Mouse (Mus musculus) testis, adult 2 months (tissue): ENCODE results near the gene Cln3.

Experiments
- CTCF ChIP-seq: fragments of 200-500 bp; IDR thresholded peaks from 2 replicates; pipeline ENCODE4 v1.5.1; 2012; ENCODE audit warnings: low read depth, mild to moderate bottlenecking, inconsistent platforms, low read length, moderate library complexity; ENCODE audit not compliant: control insufficient read depth, insufficient read depth, insufficient replicate concordance
- POLR2A ChIP-seq: fragments of 200-500 bp; IDR thresholded peaks from 2 replicates; pipeline ENCODE4 v1.6.1; 2012; ENCODE audit warnings: low read depth, mild to moderate bottlenecking, inconsistent platforms, low read length, moderate library complexity; ENCODE audit not compliant: control insufficient read depth

DNA sequence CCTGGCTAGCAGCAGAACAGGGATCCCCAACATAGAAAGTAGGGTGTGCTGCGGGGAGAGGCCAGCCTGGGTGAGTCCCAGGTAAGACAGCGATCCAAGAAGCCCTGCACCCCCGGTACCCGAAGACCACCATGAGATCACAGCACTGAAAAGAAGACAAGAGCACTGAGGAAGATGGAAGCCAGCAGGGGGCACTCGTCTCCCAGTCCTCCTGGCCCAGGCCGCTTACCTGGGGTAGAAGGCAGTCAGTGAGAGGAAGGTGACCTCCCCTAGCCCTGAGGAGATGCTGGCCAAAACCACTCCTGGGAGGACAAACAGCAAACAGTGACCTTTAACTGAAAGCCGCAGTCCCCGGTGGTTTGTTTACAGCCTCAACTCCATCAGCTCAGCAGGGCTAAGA lies 6.4 kb downstream of the Cln3 start:
- TF ChIP-seq CTCF = peak; percentile 30; the same call in 1 of the 2 replicates
- TF ChIP-seq POLR2A = no peak
